Mouse (Mus musculus): ENCODE results near the gene Gm17324. TPM values are rescaled to one million over a fixed set of nuclear protein-coding genes. Genes with fewer than 3 reads are reported as not detected.

The Gm17324 gene
- polyA plus RNA-seq, 1 experiment from 2014 or later, result 0.56 TPM

DNA sequence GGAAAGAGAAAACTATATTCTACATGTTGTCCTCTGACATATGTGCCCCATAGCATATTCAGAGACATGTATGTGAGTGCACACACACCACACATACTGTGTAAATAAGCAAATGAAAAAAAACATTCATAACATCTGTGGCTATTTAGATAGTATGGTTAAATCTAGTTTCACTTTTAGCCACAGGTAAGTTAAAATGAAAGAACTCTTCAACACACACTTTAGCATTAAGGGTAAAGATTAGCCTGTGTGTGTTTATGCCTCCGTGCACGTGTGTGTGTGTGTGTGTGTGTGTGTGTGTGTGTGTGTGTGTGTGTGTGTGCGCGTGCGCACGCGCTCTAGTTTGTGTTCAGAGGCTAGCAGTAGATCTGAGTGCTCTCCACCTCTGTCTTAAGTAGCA is 47.0 kb downstream of the Gm17324 start:
- H3K4me1 ChIP-seq, result no peaks in the 10 kb centered on the region
- no peak overlapping the region for H3K9ac ChIP-seq
- no peak for ATAC-seq (ENCODE audit: borderline replicate concordance, extremely low read depth, low FRiP score, low TSS enrichment)
- H3K9me3 ChIP-seq, result no peaks in the 10 kb centered on the region
- H3K36me3 ChIP-seq, result no peaks in the 10 kb centered on the region
- H3K4me3 ChIP-seq, result no peak overlapping the region
- H3K27me3 ChIP-seq, result peaks cover 11% of the 10 kb centered on the region
- H3K4me2 ChIP-seq, result no peak overlapping the region
- H3K27ac ChIP-seq, result no peak overlapping the region
- WGBS, result 88% methylated on average over 7 of the region's 7 CpGs

- H3K36me3 ChIP-seq, result no peaks in the 10 kb centered on the region
- peaks cover 21% of the 10 kb centered on the region for H3K27me3 ChIP-seq
- no peak overlapping the region for H3K27ac ChIP-seq
- H3K9ac ChIP-seq, result no peak overlapping the region
- no peak overlapping the region for H3K4me3 ChIP-seq
- peaks cover 6% of the 10 kb centered on the region; the same call in 1 of the 2 replicates for H3K4me1 ChIP-seq
- no peak for ATAC-seq (ENCODE audit: borderline replicate concordance, extremely low read depth, low FRiP score, low TSS enrichment)
- 44% methylated on average over 5 of the region's 5 CpGs for WGBS
- H3K9me3 ChIP-seq, result no peaks in the 10 kb centered on the region
- H3K4me2 ChIP-seq, result no peak overlapping the region
These were observed 48.0 kb downstream of the Gm17324 start for GRCm38 (mm10) chr9:78400570-78400969.

Small RNA genes lying within 50 kb of the gene (microRNA-seq; reads per million reads assigned to microRNA genes)
- not detected for gene Gm26377

Other genes starting within 250 kb of the Gm17324 start
- gene Gsta1, start 218.1 kb downstream of the Gm17324 start, polyA plus RNA-seq (2015; fragmentation: Nextera tagmentation; extraction: Ambion mirVana), result 0.30 TPM in 1 of 2 replicates, not detected in the other
- not detected in 2 replicates for gene Gm3776, start 191.7 kb downstream of the Gm17324 start, polyA plus RNA-seq (2015; fragmentation: Nextera tagmentation; extraction: Ambion mirVana)
- gene Gm10639, start 158.9 kb downstream of the Gm17324 start, polyA plus RNA-seq (2015; fragmentation: Nextera tagmentation; extraction: Ambion mirVana), result not detected in 2 replicates
- not detected in 2 replicates for gene Omt2a, start 134.0 kb downstream of the Gm17324 start, polyA plus RNA-seq (2015; fragmentation: Nextera tagmentation; extraction: Ambion mirVana)
- not detected in 2 replicates for gene Omt2b, start 121.2 kb downstream of the Gm17324 start, polyA plus RNA-seq (2015; fragmentation: Nextera tagmentation; extraction: Ambion mirVana)
- 0.79 and 1.1 TPM in 2 replicates for gene Gsta2, start 93.0 kb downstream of the Gm17324 start, polyA plus RNA-seq (2015; fragmentation: Nextera tagmentation; extraction: Ambion mirVana)
- not detected in 2 replicates for gene Dppa5a, start 80.6 kb downstream of the Gm17324 start, polyA plus RNA-seq (2015; fragmentation: Nextera tagmentation; extraction: Ambion mirVana)
- 2.9 and 3.0 TPM in 2 replicates for gene Ooep, start 70.1 kb downstream of the Gm17324 start, polyA plus RNA-seq (2015; fragmentation: Nextera tagmentation; extraction: Ambion mirVana)
- gene Ddx43, start 53.0 kb downstream of the Gm17324 start, polyA plus RNA-seq (2015; fragmentation: Nextera tagmentation; extraction: Ambion mirVana), result 0.16 and 0.17 TPM in 2 replicates
- gene Cgas, start 5.5 kb downstream of the Gm17324 start, polyA plus RNA-seq (2015; fragmentation: Nextera tagmentation; extraction: Ambion mirVana), result 2.6 and 3.0 TPM in 2 replicates
- gene Mto1, start 578 bp downstream of the Gm17324 start, polyA plus RNA-seq (2015; fragmentation: Nextera tagmentation; extraction: Ambion mirVana), result 21.0 and 24.3 TPM in 2 replicates
- gene Eef1a1, start 40.4 kb upstream of the Gm17324 start, polyA plus RNA-seq (2015; fragmentation: Nextera tagmentation; extraction: Ambion mirVana), result 4,575 and 4,632 TPM in 2 replicates
- 13.3 and 13.7 TPM in 2 replicates for gene Slc17a5, start 139.3 kb upstream of the Gm17324 start, polyA plus RNA-seq (2015; fragmentation: Nextera tagmentation; extraction: Ambion mirVana)
- 9.8 and 10.8 TPM in 2 replicates for gene Cd109, start 166.8 kb upstream of the Gm17324 start, polyA plus RNA-seq (2015; fragmentation: Nextera tagmentation; extraction: Ambion mirVana)

Measured in lung, embryonic 15.5 days (tissue).